Mouse (Mus musculus): ENCODE data around the gene Dnlz. TPM values are rescaled to one million over a fixed set of nuclear protein-coding genes. Genes with fewer than 3 reads are reported as not detected.
"Not testable (repeated sequence)": the region's sequence is repeated elsewhere in the genome, so short reads cannot be mapped to it uniquely, and the experiment has no call there.

Gene Dnlz
- total RNA-seq (2018; cell fraction: chromatin; rRNA removed), result 10 to 100 TPM in 5 of 26 experiments, 1 to 10 TPM in 21; 1.6 to 16.6 (median 6.1) TPM
- total RNA-seq (2018; cell fraction: cytosol; rRNA removed), result 10 to 100 TPM in 15 of 26 experiments, 1 to 10 TPM in 11; 7.5 to 14.5 (median 11.1) TPM
- total RNA-seq (2018; cell fraction: nucleus; rRNA removed), result 10 to 100 TPM in 7 of 26 experiments, 1 to 10 TPM in 19; 3.6 to 15.6 (median 6.5) TPM
- 8.0 to 12.6 TPM (median 11.1 TPM) in 3 replicates for polyA plus RNA-seq (2018)

- Histone ChIP-seq H3K27ac (peak within 1 kb of the TSS; percentile 29), H3K36me3 (ENCODE audit: inconsistent target) (peaks cover 18% of the 10 kb centered on the region), H3K4me3 (ENCODE audit: inconsistent target) (peak within 1 kb of the TSS; percentile 61), H3K79me2 (ENCODE audit: inconsistent target) (no peaks in the 10 kb centered on the region)
- WGBS (ENCODE audit: missing documents), result 2% methylated on average over 56 of the region's 62 CpGs
Observed at GRCm38 (mm10) chr2:26351358-26352290, at the start of gene Dnlz. Gene Dnlz, minus strand, starts transcription at chr2:26352110.

- H3K79me2 ChIP-seq (ENCODE audit: inconsistent target), result peaks cover 20% of the 10 kb centered on the region; the same call in 1 of the 2 replicates
- H3K4me3 ChIP-seq (ENCODE audit: inconsistent target), result no peak overlapping the region
- 93% methylated on average over 4 of the region's 4 CpGs for WGBS (ENCODE audit: missing documents)
- H3K27ac ChIP-seq, result no peak overlapping the region
- H3K36me3 ChIP-seq (ENCODE audit: inconsistent target), result peaks cover 52% of the 10 kb centered on the region
Observed at GRCm38 (mm10) chr2:26401023-26401422, 49.1 kb upstream of the Dnlz start.

GRCm38 (mm10) chr2:26400296-26400695 is 48.4 kb upstream of the Dnlz start:
- no peak overlapping the region for H3K4me3 ChIP-seq (ENCODE audit: inconsistent target)
- H3K36me3 ChIP-seq (ENCODE audit: inconsistent target), result peaks cover 59% of the 10 kb centered on the region
- no peak overlapping the region for H3K27ac ChIP-seq
- H3K79me2 ChIP-seq (ENCODE audit: inconsistent target), result peaks cover 13% of the 10 kb centered on the region; the same call in 1 of the 2 replicates
- 92% methylated on average over 5 of the region's 5 CpGs for WGBS (ENCODE audit: missing documents)

- H3K4me3 ChIP-seq (ENCODE audit: inconsistent target), result no peak overlapping the region
- no peak overlapping the region for H3K27ac ChIP-seq
- WGBS (ENCODE audit: missing documents), result 91% methylated on average over 5 of the region's 5 CpGs
- peaks cover 65% of the 10 kb centered on the region for H3K36me3 ChIP-seq (ENCODE audit: inconsistent target)
- H3K79me2 ChIP-seq (ENCODE audit: inconsistent target), result peaks cover 6% of the 10 kb centered on the region; the same call in 1 of the 2 replicates
Observed at GRCm38 (mm10) chr2:26399647-26400046, 47.7 kb upstream of the Dnlz start.

DNA sequence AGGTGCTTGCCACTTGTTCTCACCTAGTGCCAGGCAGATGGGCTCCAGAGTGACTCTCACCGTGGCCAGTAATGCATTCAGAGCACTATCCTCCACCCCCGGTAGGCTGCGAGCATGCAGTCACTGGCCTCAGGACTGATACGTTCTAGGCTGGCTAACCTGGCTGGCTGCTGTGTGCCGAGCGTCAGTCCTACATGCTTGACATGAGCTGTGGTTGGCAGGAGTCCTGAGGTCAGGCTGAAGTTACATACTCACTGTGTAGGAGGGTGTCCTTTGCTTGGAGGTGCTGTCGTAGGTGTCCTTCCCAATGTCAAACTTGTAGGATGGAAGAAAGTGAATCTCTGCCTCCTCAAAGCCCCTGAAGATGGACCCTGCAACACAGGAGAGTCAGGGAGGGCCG is 47.1 kb upstream of the Dnlz start:
- Histone ChIP-seq H3K79me2 (ENCODE audit: inconsistent target) (peaks cover 6% of the 10 kb centered on the region; the same call in 1 of the 2 replicates), H3K27ac (no peak overlapping the region), H3K4me3 (ENCODE audit: inconsistent target) (no peak overlapping the region), H3K36me3 (ENCODE audit: inconsistent target) (peaks cover 72% of the 10 kb centered on the region)
- 88% methylated on average over 8 of the region's 8 CpGs for WGBS (ENCODE audit: missing documents)

DNA sequence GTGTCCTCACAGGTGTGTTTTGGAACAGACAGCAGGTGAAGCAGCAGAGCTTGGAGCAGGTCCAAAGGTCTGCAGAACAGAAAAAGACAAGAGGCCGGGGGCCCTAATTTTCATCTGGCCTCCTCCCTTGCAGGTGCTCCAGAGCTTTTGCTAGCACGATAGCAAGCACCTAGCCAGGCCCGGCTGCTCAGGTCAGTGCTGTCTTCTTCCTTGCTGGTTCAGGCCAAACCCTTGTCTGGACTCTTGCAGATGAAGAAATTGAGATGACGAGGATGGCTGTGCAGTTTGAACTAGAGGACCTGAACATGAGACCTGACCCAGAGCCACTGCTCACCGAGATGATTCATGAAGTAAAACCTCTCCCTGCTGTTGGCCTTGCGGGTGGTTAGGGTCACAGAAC is 39.7 kb upstream of the Dnlz start:
- Histone ChIP-seq H3K4me3 (ENCODE audit: inconsistent target) (no peak overlapping the region), H3K27ac (no peak overlapping the region), H3K36me3 (ENCODE audit: inconsistent target) (peaks cover 68% of the 10 kb centered on the region), H3K79me2 (ENCODE audit: inconsistent target) (peaks cover 44% of the 10 kb centered on the region)
- 97% methylated on average over 6 of the region's 6 CpGs for WGBS (ENCODE audit: missing documents)

- H3K4me3 ChIP-seq (ENCODE audit: inconsistent target), result no peak overlapping the region
- no peak overlapping the region for H3K27ac ChIP-seq
- H3K36me3 ChIP-seq (ENCODE audit: inconsistent target), result peaks cover 68% of the 10 kb centered on the region
- peaks cover 44% of the 10 kb centered on the region for H3K79me2 ChIP-seq (ENCODE audit: inconsistent target)
- WGBS (ENCODE audit: missing documents), result 81% methylated on average over 3 of the region's 3 CpGs
Observed at GRCm38 (mm10) chr2:26390954-26391353, 39.0 kb upstream of the Dnlz start.

- WGBS (ENCODE audit: missing documents), result 1% methylated on average over 60 of the region's 60 CpGs
- H3K4me3 ChIP-seq (ENCODE audit: inconsistent target), result peak within 1 kb of the TSS; percentile 96
- H3K79me2 ChIP-seq (ENCODE audit: inconsistent target), result peaks cover 44% of the 10 kb centered on the region
- peak within 1 kb of the TSS; percentile 60 for H3K27ac ChIP-seq
- peaks cover 68% of the 10 kb centered on the region for H3K36me3 ChIP-seq (ENCODE audit: inconsistent target)
Observed at GRCm38 (mm10) chr2:26389154-26389690, 37.3 kb upstream of the Dnlz start, which contains the start of the genes Entr1 and Pmpca. Gene Entr1, minus strand, starts transcription at chr2:26389316. Gene Pmpca, plus strand, starts transcription at chr2:26389339.

DNA sequence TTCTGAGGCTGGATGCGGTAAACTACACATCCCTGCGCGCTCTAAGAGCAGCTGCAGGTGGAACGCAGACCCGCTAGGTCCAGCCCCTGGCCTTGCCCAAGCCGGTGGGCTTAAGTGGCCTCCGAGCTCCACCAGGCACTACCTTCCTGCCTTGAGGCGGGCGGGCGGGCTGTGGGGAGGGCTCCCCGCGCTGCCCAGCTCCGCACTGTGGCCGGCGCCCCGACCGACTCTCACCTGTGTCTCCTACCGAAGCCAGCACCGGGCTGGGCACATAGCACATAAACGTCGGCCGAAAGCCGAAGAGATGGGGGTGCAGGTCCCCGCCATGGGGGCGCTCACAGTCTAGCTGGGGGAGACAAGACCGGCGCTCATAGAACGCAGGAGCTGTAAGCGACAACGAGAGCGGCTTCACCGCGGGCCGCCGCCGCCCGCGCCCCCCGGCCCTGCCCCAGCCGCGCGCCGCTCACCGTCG is 36.8 kb upstream of the Dnlz start:
- H3K4me3 ChIP-seq (ENCODE audit: inconsistent target), result peak overlapping the region; percentile 57
- H3K36me3 ChIP-seq (ENCODE audit: inconsistent target), result peaks cover 68% of the 10 kb centered on the region
- H3K79me2 ChIP-seq (ENCODE audit: inconsistent target), result peaks cover 44% of the 10 kb centered on the region
- WGBS (ENCODE audit: missing documents), result under 1% methylated on average over 43 of the region's 45 CpGs
- H3K27ac ChIP-seq, result peak overlapping the region; percentile 1; the same call in 1 of the 2 replicates

- WGBS (ENCODE audit: missing documents), result 94% methylated on average over 3 of the region's 3 CpGs
- Histone ChIP-seq H3K4me3 (ENCODE audit: inconsistent target) (no peak overlapping the region), H3K36me3 (ENCODE audit: inconsistent target) (peaks cover 68% of the 10 kb centered on the region)
Observed at GRCm38 (mm10) chr2:26387713-26388112, 35.8 kb upstream of the Dnlz start.

GRCm38 (mm10) chr2:26380871-26381270 is 29.0 kb upstream of the Dnlz start:
- not testable (repeated sequence) for H3K27ac ChIP-seq
- Histone ChIP-seq H3K79me2 (ENCODE audit: inconsistent target) (peaks cover 17% of the 10 kb centered on the region; the same call in 1 of the 2 replicates), H3K36me3 (ENCODE audit: inconsistent target) (peaks cover 52% of the 10 kb centered on the region), H3K4me3 (ENCODE audit: inconsistent target) (peak overlapping the region; percentile 70)
- 61% methylated on average over 3 of the region's 6 CpGs for WGBS (ENCODE audit: missing documents)

More at GRCm38 (mm10) chr2:26387713-26388112, 35.8 kb upstream of the Dnlz start:
- no peak overlapping the region for H3K27ac ChIP-seq
- H3K79me2 ChIP-seq (ENCODE audit: inconsistent target), result peaks cover 44% of the 10 kb centered on the region

DNA sequence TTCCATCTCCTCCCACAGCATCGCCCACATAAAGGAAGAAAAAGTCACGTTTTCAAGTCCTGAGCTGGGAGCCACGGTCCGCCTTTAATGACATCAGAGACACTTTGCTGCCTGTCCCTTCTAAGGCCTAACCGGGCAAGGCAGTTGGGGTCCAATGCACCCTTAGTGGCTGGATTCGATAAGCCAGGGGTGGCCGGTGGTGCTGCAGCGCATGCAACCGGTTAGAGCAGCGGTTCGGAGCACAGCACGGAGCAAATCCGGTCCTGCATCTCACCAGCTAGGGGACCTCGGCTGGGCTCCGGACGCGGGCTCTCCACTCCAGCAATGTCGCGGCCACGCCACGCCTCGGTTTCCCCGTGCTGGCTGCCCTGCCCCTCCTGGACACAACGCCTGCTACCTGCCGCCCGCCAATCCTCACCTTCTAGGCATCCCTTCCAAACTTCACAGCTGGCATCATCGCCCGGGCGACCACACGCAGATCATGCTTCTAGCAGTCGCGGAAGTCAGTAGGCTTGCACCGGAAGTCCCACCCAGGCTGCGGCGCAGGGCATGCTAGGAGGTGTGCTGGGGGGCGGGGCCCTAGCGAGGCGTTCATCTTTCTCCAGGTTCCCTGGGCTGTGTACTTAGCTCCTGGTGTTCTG is 28.3 kb upstream of the Dnlz start, which contains the start of gene Snapc4:
TSS of gene Snapc4 (minus strand) at position 523 of the 641 bp plus-strand sequence.
- Histone ChIP-seq H3K36me3 (ENCODE audit: inconsistent target) (peaks cover 48% of the 10 kb centered on the region), H3K79me2 (ENCODE audit: inconsistent target) (peaks cover 17% of the 10 kb centered on the region; the same call in 1 of the 2 replicates), H3K4me3 (ENCODE audit: inconsistent target) (peak within 1 kb of the TSS; percentile 70), H3K27ac (no peak within 1 kb of the TSS)
- WGBS (ENCODE audit: missing documents), result under 1% methylated on average over 38 of the region's 38 CpGs

GRCm38 (mm10) chr2:26372396-26372795 is 20.5 kb upstream of the Dnlz start:
- H3K36me3 ChIP-seq (ENCODE audit: inconsistent target), result peaks cover 91% of the 10 kb centered on the region
- 91% methylated on average over 8 of the region's 8 CpGs for WGBS (ENCODE audit: missing documents)
- H3K4me3 ChIP-seq (ENCODE audit: inconsistent target), result no peak overlapping the region
- H3K79me2 ChIP-seq (ENCODE audit: inconsistent target), result no peaks in the 10 kb centered on the region
- no peak overlapping the region for H3K27ac ChIP-seq

GRCm38 (mm10) chr2:26368572-26368971 is 16.7 kb upstream of the Dnlz start:
- no peak overlapping the region for H3K27ac ChIP-seq
- H3K4me3 ChIP-seq (ENCODE audit: inconsistent target), result no peak overlapping the region
- WGBS (ENCODE audit: missing documents), result 83% methylated on average over 1 of the region's 1 CpGs
- peaks cover 82% of the 10 kb centered on the region for H3K36me3 ChIP-seq (ENCODE audit: inconsistent target)
- no peaks in the 10 kb centered on the region for H3K79me2 ChIP-seq (ENCODE audit: inconsistent target)

Measured in macrophage (primary cell).